Mouse (Mus musculus) E14TG2a.4 (cell line): ENCODE measurements at regions not wholly inside any gene's neighbourhood (a gene's known extent, or its start where the extent isn't known, plus 50 kb on each side); places are given as distances from the start of the nearest gene placed in this dataset.
A peak's percentile ranks its signal among the peaks of the same experiment; 100 is the strongest.

Experiments
- H3K27me3 ChIP-seq: 2 replicates; pipeline ENCODE4 v1.6.1; 2014; ENCODE audit warnings: low read length, control low read depth; ENCODE audit not compliant: insufficient read depth
- H3K36me3 ChIP-seq: 2 replicates; pipeline ENCODE4 v1.6.1; 2014; ENCODE audit warnings: low read length, control low read depth; ENCODE audit not compliant: insufficient read depth
- H3K4me1 ChIP-seq: replicated peaks from 2 replicates; pipeline ENCODE4 v1.6.1; 2014; ENCODE audit warnings: low read depth, low read length, control low read depth
- H3K4me3 ChIP-seq: replicated peaks from 2 replicates; pipeline ENCODE4 v1.5.1; 2014; ENCODE audit warnings: mild to moderate bottlenecking, low read length
- H3K9me3 ChIP-seq: 2 replicates; pipeline ENCODE4 v1.6.1; 2014; ENCODE audit warnings: low read length, control low read depth
- CTCF ChIP-seq: conservative IDR thresholded peaks from 2 replicates; pipeline ENCODE4 v1.5.1; 2014; ENCODE audit warnings: low read length
- NANOG ChIP-seq: IDR thresholded peaks from 2 replicates; pipeline ENCODE4 v1.6.1; 2014; ENCODE audit warnings: borderline replicate concordance, low read length, mixed read lengths
- POU5F1 ChIP-seq: IDR thresholded peaks from 2 replicates; pipeline ENCODE4 v1.6.1; 2014; ENCODE audit warnings: low read length, borderline replicate concordance

DNA sequence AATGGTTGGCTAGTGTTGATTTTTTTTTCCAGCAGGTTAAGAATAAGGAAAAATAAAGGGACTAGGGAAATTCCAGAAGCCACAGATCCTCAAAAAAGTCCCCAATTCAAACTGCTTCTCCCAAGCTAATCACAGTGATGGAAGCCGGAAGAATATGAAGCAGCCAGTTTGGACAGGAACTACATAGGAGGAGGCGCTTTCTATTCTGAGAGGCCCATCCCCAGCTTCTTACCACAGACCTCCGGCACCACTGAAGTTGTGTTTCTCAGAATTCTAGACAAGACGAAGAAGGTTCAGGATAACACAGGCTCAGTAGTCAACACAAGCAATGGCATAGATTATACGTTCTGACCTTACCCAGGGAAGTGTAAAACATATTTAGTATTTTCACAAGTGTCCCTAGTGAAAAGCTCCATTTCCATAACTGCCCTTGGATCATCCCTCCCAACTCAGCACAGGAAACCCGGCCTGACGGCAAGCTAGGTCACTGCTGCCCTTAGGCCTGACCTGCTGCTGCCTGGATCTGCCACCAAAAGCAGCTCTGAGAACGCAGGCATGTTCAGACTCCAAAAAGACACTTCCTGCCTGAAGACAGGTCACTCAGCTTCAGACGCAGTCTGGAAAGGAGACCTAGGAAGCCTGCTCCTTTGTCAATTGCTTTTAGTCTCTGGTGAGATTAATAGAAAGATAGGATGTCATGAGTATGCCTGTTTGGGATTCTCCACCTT, 97.2 kb upstream of the Tmc1 start:
- TF ChIP-seq CTCF, result no peak
- TF ChIP-seq POU5F1, result no peak
- TF ChIP-seq NANOG, result no peak
- H3K4me1 ChIP-seq, result no peaks in the 10 kb centered on the region
- H3K27me3 ChIP-seq, result no peaks in the 10 kb centered on the region
- no peaks in the 10 kb centered on the region for H3K36me3 ChIP-seq
- no peak overlapping the region for H3K4me3 ChIP-seq
- H3K9me3 ChIP-seq, result no peaks in the 10 kb centered on the region

DNA sequence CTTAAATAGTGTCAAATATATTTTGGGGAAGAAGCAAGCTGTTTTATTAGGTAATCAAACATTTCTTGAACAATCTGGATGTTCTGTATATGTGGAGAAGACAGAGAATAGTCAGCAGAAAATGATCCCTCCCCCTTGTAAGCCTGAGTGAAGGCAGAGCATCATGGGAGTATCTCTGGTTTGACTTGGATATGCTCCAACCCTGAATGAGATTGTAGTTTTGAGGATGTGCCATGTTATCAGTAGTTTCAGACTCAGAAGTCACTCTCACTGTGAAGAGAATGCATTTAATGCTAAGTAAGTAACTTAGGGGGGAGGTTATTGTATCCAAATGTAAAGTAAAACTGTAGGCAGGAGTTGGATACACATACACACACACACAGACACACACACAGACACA, 95.3 kb upstream of the Tmc1 start:
- Histone ChIP-seq H3K4me1 (no peaks in the 10 kb centered on the region), H3K27me3 (no peaks in the 10 kb centered on the region), H3K9me3 (peaks cover 13% of the 10 kb centered on the region), H3K4me3 (no peak overlapping the region), H3K36me3 (no peaks in the 10 kb centered on the region)
- TF ChIP-seq NANOG (no peak), POU5F1 (no peak)

DNA sequence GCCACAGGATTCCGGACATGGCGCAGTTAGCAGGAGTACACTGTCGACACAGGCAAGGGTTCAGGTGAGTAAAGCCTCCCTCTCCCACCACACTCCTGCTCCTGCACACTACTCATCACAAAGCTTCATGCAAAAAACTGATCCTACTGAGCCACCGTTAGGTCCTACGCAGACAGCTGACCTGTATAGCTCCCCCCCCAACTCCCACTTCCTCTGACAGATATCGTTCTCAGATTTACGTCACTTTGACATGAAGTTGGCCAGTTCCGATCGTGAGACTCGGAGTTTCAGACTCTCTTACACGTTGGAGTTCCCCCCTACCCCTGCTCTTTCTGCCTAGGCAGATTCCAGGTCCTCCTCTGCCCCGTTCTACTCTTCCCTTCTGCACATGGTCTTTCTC, 91.6 kb upstream of the Tmc1 start:
- no peak overlapping the region for H3K4me3 ChIP-seq
- peaks cover 31% of the 10 kb centered on the region for H3K9me3 ChIP-seq
- peaks cover 5% of the 10 kb centered on the region; the same call in 1 of the 2 replicates for H3K4me1 ChIP-seq
- TF ChIP-seq POU5F1, result no peak
- no peak for TF ChIP-seq CTCF
- H3K27me3 ChIP-seq, result no peaks in the 10 kb centered on the region
- H3K36me3 ChIP-seq, result no peaks in the 10 kb centered on the region

- Histone ChIP-seq H3K36me3 (no peaks in the 10 kb centered on the region), H3K4me1 (peaks cover 7% of the 10 kb centered on the region; the same call in 1 of the 2 replicates), H3K4me3 (no peak overlapping the region), H3K9me3 (peaks cover 31% of the 10 kb centered on the region), H3K27me3 (no peaks in the 10 kb centered on the region)
- no peak for TF ChIP-seq CTCF
- TF ChIP-seq POU5F1, result no peak
- no peak for TF ChIP-seq NANOG
Measured at GRCm38 (mm10) chr19:21043958-21044357, 90.0 kb upstream of the Tmc1 start.

- H3K36me3 ChIP-seq, result no peaks in the 10 kb centered on the region
Measured at GRCm38 (mm10) chr19:21042536-21042935, 88.5 kb upstream of the Tmc1 start.

DNA sequence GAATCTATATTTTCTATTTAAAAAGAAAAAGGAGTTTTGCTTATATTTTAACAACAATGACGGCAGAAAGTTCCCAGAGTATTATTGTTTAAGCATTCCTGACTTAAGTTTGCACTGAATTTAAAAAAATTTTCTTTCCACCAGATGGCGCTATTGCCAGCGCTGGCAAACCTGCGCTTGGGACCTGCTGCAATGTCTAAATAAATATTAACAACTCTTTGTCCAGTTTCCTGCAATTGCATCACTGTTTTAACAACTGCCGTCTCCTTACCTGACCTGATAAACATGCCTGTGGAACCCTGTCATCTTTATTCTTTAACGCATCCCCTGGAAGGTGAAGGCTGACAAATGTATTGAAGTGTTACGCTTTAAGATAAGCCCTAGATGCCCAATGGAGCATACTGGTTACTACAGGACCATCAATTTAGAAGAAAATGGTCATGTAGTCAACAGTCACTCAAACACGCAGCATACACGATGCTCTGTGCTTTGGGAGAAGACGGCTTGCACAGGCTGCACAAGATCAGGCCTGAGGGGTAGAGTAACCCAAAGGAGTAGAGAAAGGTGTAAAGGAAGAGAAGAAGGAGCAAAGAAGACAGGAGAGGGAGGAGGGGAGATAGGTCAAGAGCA, 83.6 kb upstream of the Tmc1 start:
- Histone ChIP-seq H3K9me3 (peaks cover 2% of the 10 kb centered on the region), H3K36me3 (no peaks in the 10 kb centered on the region), H3K27me3 (no peaks in the 10 kb centered on the region), H3K4me3 (no peak overlapping the region), H3K4me1 (peaks cover 15% of the 10 kb centered on the region)
- no peak for TF ChIP-seq POU5F1
- TF ChIP-seq CTCF, result peak; percentile 72
- no peak for TF ChIP-seq NANOG

More at GRCm38 (mm10) chr19:21042536-21042935, 88.5 kb upstream of the Tmc1 start:
- Histone ChIP-seq H3K4me1 (peaks cover 7% of the 10 kb centered on the region; the same call in 1 of the 2 replicates), H3K4me3 (no peak overlapping the region), H3K27me3 (no peaks in the 10 kb centered on the region), H3K9me3 (peaks cover 31% of the 10 kb centered on the region)
- TF ChIP-seq POU5F1 (no peak), NANOG (no peak), CTCF (no peak)

GRCm38 (mm10) chr19:21036507-21037425, 82.8 kb upstream of the Tmc1 start:
- H3K4me3 ChIP-seq, result no peak overlapping the region
- no peaks in the 10 kb centered on the region for H3K9me3 ChIP-seq
- peaks cover 15% of the 10 kb centered on the region for H3K4me1 ChIP-seq
- TF ChIP-seq CTCF, result no peak
- TF ChIP-seq POU5F1, result no peak
- no peak for TF ChIP-seq NANOG
- H3K36me3 ChIP-seq, result no peaks in the 10 kb centered on the region
- H3K27me3 ChIP-seq, result no peaks in the 10 kb centered on the region

DNA sequence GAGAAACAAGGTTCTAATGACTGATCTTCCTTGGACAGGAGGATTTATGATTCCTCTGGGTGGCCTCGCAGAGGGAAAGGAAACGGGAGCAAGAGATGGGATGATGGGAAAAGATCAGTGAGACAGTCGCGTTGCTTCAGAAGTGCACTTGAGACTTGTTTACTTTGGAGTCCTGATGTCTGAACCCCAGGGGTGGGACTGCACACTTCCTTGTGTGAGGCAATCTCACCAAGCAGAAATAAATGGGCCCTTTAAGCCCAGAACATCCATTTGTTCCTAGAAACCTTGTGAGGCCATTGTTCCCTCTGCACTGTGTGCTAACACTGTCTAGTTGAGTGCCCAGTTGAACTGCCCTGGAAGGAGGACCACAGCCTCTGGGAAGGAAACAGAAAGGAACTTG, 81.5 kb upstream of the Tmc1 start:
- H3K4me1 ChIP-seq, result peaks cover 10% of the 10 kb centered on the region
- TF ChIP-seq POU5F1 (no peak), CTCF (no peak), NANOG (no peak)
- H3K4me3 ChIP-seq, result no peak overlapping the region
- H3K36me3 ChIP-seq, result no peaks in the 10 kb centered on the region
- H3K27me3 ChIP-seq, result no peaks in the 10 kb centered on the region
- H3K9me3 ChIP-seq, result no peaks in the 10 kb centered on the region

DNA sequence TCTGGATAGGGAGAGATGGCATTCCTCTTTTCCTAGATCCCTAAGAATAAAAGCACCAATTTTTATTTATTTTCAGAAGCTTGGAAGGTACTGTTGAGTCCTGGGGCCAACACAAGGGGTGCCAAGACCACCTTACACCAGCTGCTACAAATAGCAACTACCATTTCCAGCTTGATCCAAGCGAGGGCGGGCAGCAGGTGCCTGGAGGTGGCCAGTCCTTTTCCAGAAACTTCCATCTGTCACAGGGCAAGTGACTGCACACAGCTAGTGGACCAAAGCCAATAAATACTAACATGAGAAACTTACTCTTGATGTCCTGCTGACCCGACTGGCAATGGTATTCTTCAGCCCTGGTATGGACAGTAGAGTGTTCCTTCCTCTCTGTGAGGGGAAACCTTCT, 80.0 kb upstream of the Tmc1 start:
- no peaks in the 10 kb centered on the region for H3K9me3 ChIP-seq
- H3K4me1 ChIP-seq, result peaks cover 8% of the 10 kb centered on the region
- TF ChIP-seq NANOG (no peak), POU5F1 (no peak), CTCF (no peak)
- H3K36me3 ChIP-seq, result no peaks in the 10 kb centered on the region
- H3K4me3 ChIP-seq, result no peak overlapping the region
- no peaks in the 10 kb centered on the region for H3K27me3 ChIP-seq
